Comparison of ENCODE assay signal across 8 mouse cellular contexts in the genomic region with DNA sequence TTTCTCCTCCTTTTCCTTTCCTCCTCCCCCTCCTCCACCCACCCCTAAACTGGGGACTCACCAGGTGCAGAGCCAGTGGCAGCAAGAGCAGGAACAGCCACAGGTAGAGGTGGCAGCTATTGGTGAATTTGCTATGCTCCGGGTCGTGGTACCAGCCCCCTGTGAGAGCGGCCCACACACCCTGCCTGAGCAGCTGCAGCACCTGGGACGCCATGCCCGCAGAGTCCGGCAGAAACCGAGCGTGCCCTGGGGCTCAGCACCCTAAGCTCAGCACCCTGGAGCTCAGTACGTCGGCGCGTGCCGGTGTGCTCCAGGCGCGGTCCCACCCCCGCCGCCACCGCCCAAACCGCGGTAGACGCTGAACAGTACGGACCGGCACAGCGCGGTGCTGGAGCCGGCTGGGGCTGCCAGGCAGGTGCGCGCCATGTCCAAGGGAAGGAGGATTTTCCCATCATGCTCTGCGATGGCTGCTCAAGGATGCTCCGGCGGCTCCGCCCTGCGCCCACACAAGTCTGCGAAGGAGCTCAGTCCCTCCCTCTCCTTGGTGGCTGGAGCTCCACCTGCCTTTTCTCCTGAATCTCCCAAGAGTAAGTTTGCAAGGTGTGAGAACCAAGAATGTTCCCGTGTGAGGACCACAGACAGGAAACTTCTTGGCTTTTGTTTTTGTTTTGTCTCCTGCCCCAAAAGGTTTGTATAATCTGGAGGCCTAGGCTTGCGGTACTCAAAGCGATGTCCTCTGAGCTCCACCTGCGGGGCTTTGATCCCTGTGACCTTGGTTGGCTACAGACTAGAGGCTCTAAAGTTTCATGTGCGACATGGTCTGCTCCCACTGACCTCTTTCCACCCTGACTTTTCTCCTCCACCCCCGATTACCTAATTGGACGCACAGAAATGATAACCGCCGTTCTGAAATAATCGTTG. TPM values are rescaled to one million over a fixed set of nuclear protein-coding genes. Genes with fewer than 3 reads are reported as not detected.
DNase-seq lines count a peak whose midpoint lies in the region; ATAC-seq and TF ChIP-seq lines count a peak whose summit lies in the region.

Pcnx2 (minus strand) TSS at position 450 of the 921 bp plus-strand sequence.

- ATAC-seq in heart, embryonic 12.5 days (ENCODE audit: insufficient number of reproducible peaks, low FRiP score) = no peak
- ATAC-seq in forebrain, postnatal 0 days = peak; percentile 84
- peak; percentile 87 for ATAC-seq in neural tube, embryonic 12.5 days (ENCODE audit: low FRiP score, low read depth)

- H3K9ac ChIP-seq in heart, embryonic 12.5 days = no peak within 1 kb of the TSS
- peak within 1 kb of the TSS; percentile 79 for H3K9ac ChIP-seq in forebrain, postnatal 0 days
- H3K9ac ChIP-seq in neural tube, embryonic 12.5 days = peak within 1 kb of the TSS; percentile 51

- peak within 1 kb of the TSS; percentile 54 for H3K4me2 ChIP-seq in heart, embryonic 12.5 days
- H3K4me2 ChIP-seq in forebrain, postnatal 0 days (ENCODE audit: low read depth) = peak within 1 kb of the TSS; percentile 79
- peak within 1 kb of the TSS; percentile 60 for H3K4me2 ChIP-seq in neural tube, embryonic 12.5 days (replicated peaks)

- peak within 1 kb of the TSS; percentile 28 for H3K4me3 ChIP-seq in heart, embryonic 12.5 days
- H3K4me3 ChIP-seq in forebrain, postnatal 0 days (ENCODE audit: low read depth, low read length) = peak within 1 kb of the TSS; percentile 58
- peak within 1 kb of the TSS; percentile 47 for H3K4me3 ChIP-seq in neural tube, embryonic 12.5 days

- no peaks in the 10 kb centered on the region for H3K36me3 ChIP-seq in heart, embryonic 12.5 days
- H3K36me3 ChIP-seq in forebrain, postnatal 0 days (ENCODE audit: insufficient read depth) = no peaks in the 10 kb centered on the region
- no peaks in the 10 kb centered on the region for H3K36me3 ChIP-seq in neural tube, embryonic 12.5 days

- WGBS in heart, embryonic 12.5 days = 9% methylated on average over 44 of the region's 44 CpGs
- WGBS in forebrain, postnatal 0 days = 3% methylated on average over 44 of the region's 44 CpGs
- 8% methylated on average over 44 of the region's 44 CpGs for WGBS in neural tube, embryonic 12.5 days

- no peak for TF ChIP-seq CTCF in forebrain, postnatal 0 days (IDR thresholded peaks at IDR 0.05; ENCODE audit: low read depth)

- no peaks in the 10 kb centered on the region for H3K9me3 ChIP-seq in heart, embryonic 12.5 days (replicated peaks)
- H3K9me3 ChIP-seq in forebrain, postnatal 0 days (ENCODE audit: low read length) = no peaks in the 10 kb centered on the region
- H3K9me3 ChIP-seq in neural tube, embryonic 12.5 days = no peaks in the 10 kb centered on the region

- H3K4me1 ChIP-seq in heart, embryonic 12.5 days (replicated peaks) = peaks cover 6% of the 10 kb centered on the region; the same call in 1 of the 2 replicates
- peaks cover 8% of the 10 kb centered on the region; the same call in 1 of the 2 replicates for H3K4me1 ChIP-seq in forebrain, postnatal 0 days (ENCODE audit: insufficient read depth)
- 0 out of 2 replicates have a peak, but pooled peaks cover 9% of the 10 kb centered on the region for H3K4me1 ChIP-seq in neural tube, embryonic 12.5 days

- no peak for DNase-seq in heart, postnatal 10 days
- DNase-seq in brain, embryonic 18.5 days (ENCODE audit: low read depth, low spot score) = peak; percentile 64
- DNase-seq in forebrain, postnatal 0 days = peak; percentile 82
- DNase-seq in left cerebral cortex, adult 11 months (ENCODE audit: low spot score) = peak; percentile 81
- no peak for DNase-seq in spleen, adult 18-20 months
- DNase-seq in urinary bladder, adult 2 months (ENCODE audit: low spot score) = no peak

- peaks cover 42% of the 10 kb centered on the region for H3K27me3 ChIP-seq in heart, embryonic 12.5 days (replicated peaks)
- H3K27me3 ChIP-seq in forebrain, postnatal 0 days (ENCODE audit: insufficient read depth, low read length) = no peaks in the 10 kb centered on the region
- peaks cover 21% of the 10 kb centered on the region for H3K27me3 ChIP-seq in neural tube, embryonic 12.5 days (replicated peaks)

- no peak within 1 kb of the TSS for H3K27ac ChIP-seq in heart, embryonic 12.5 days (ENCODE audit: poor library complexity, severe bottlenecking)
- peak within 1 kb of the TSS; percentile 87 for H3K27ac ChIP-seq in forebrain, postnatal 0 days (ENCODE audit: low read depth, low read length)
- no peak within 1 kb of the TSS for H3K27ac ChIP-seq in neural tube, embryonic 12.5 days

- intact Hi-C loops in heart, postnatal 10 days (cut with DNase I) = no loop called here

RNA-seq across cellular contexts. Expression of gene Pcnx2, which starts in this region (rescaled TPM):
- 0.08 and 0.10 TPM in 2 replicates for polyA plus RNA-seq in heart, embryonic 12.5 days (2016; fragmentation: Nextera tagmentation; extraction: Ambion mirVana)
- total RNA-seq in heart, postnatal 10 days (2021) = under 1 TPM; 0.45 TPM
- total RNA-seq in forebrain, postnatal 0 days (2014; rRNA removed) = 10.0 and 12.3 TPM in 2 replicates
- 1.8 and 2.1 TPM in 2 replicates for polyA plus RNA-seq in forebrain, postnatal 0 days (2015; fragmentation: Nextera tagmentation; extraction: Ambion mirVana)
- 1.4 TPM in 2 replicates for polyA plus RNA-seq in neural tube, embryonic 12.5 days (2016; fragmentation: Nextera tagmentation; extraction: Ambion mirVana)
- 1.9 and 2.2 TPM in 2 replicates for polyA plus RNA-seq in urinary bladder, adult 2 months (2012; rRNA removed)

Comparison
In these comparisons a context has a peak if more than half of its experiments do, and no peak if none do; other contexts are left out.
1. DNase-seq: peak in brain, embryonic 18.5 days (single experiment), forebrain, postnatal 0 days (single experiment) and left cerebral cortex, adult 11 months (single experiment); none in heart, postnatal 10 days (0 of 2), spleen, adult 18-20 months (0 of 2) and urinary bladder, adult 2 months (single experiment).
2. Peak in every context shown above with its lines, with median percentiles within 50 percentile points of each other: H3K4me2 ChIP-seq and H3K4me3 ChIP-seq.